In genomic region chr11:3337961-3338360, GRCm38 (mm10) we compare ENCODE assay signal across 9 mouse cellular contexts. TPM values are rescaled to one million over a fixed set of nuclear protein-coding genes. Genes with fewer than 3 reads are reported as not detected.
A peak's percentile ranks its signal among the peaks of the same experiment; 100 is the strongest.
DNase-seq lines count a peak whose midpoint lies in the region; ATAC-seq and TF ChIP-seq lines count a peak whose summit lies in the region.
"Had no signal": no experiment of that assay in that cellular context is flagged by ENCODE, and none has a peak within 500 bp of the region (broad histone marks: within the 10 kb centered on the region; RNA-seq: fewer than 3 reads in every experiment).

No protein-coding gene starts in this region.

- no peak for ATAC-seq in heart, embryonic 13.5 days (ENCODE audit: extremely low read depth, insufficient number of reproducible peaks, low FRiP score, low TSS enrichment)
- ATAC-seq in midbrain, embryonic 14.5 days (ENCODE audit: low FRiP score, low TSS enrichment) = no peak

- no peak for DNase-seq in heart, adult 9 months (ENCODE audit: low spot score in 2 of 2)
- no peak for DNase-seq in hindbrain, embryonic 10.5 days (ENCODE audit: low spot score)
- DNase-seq in midbrain, embryonic 14.5 days = no peak
- DNase-seq in cerebellum, postnatal 25 days = no peak
- DNase-seq in spleen, adult 18-20 months = no peak
- DNase-seq in adrenal gland, postnatal 36 days = no peak

- no peak overlapping the region for H3K4me3 ChIP-seq in heart, embryonic 13.5 days
- no peak overlapping the region for H3K4me3 ChIP-seq in cortical plate, adult 2 months (ENCODE audit: insufficient read depth, low read length)
- H3K4me3 ChIP-seq in hindbrain, embryonic 10.5 days = no peak overlapping the region
- no peak overlapping the region for H3K4me3 ChIP-seq in midbrain, embryonic 14.5 days (replicated peaks; ENCODE audit: low read depth, low read length)

- H3K9ac ChIP-seq in heart, embryonic 13.5 days = peak overlapping the region; percentile 67; the same call in 1 of the 2 replicates
- peak overlapping the region; percentile 25; the same call in 1 of the 2 replicates for H3K9ac ChIP-seq in midbrain, embryonic 14.5 days (replicated peaks; ENCODE audit: low read length)
- H3K9ac ChIP-seq: liver, embryonic 14.5 days had no signal

- H3K27ac ChIP-seq in heart, embryonic 13.5 days (replicated peaks) = peak overlapping the region; percentile 88
- peak overlapping the region; percentile 57; the same call in 1 of the 2 replicates for H3K27ac ChIP-seq in cortical plate, adult 2 months (ENCODE audit: insufficient read depth, low read length)
- H3K27ac ChIP-seq in hindbrain, embryonic 10.5 days = peak overlapping the region; percentile 92
- peak overlapping the region; percentile 68 for H3K27ac ChIP-seq in midbrain, embryonic 14.5 days (replicated peaks; ENCODE audit: low read depth, low read length)
- H3K27ac ChIP-seq: liver, embryonic 14.5 days had no signal

- 53% methylated on average over 5 of the region's 5 CpGs for WGBS in heart, embryonic 13.5 days
- WGBS in hindbrain, embryonic 10.5 days = 46% methylated on average over 5 of the region's 5 CpGs
- 48% methylated on average over 5 of the region's 5 CpGs for WGBS in midbrain, embryonic 14.5 days

- TF ChIP-seq POLR2A in cortical plate, adult 2 months (IDR thresholded peaks at IDR 0.05; ENCODE audit: extremely low read depth, insufficient read depth, low read length) = no peak

- H3K36me3 ChIP-seq in heart, embryonic 13.5 days = peaks cover 35% of the 10 kb centered on the region
- peaks cover 19% of the 10 kb centered on the region for H3K36me3 ChIP-seq in hindbrain, embryonic 10.5 days
- peaks cover 26% of the 10 kb centered on the region; the same call in 1 of the 2 replicates for H3K36me3 ChIP-seq in midbrain, embryonic 14.5 days (ENCODE audit: control insufficient read depth, insufficient read depth, low read length)

- H3K4me1 ChIP-seq in heart, embryonic 13.5 days = peaks cover 42% of the 10 kb centered on the region
- H3K4me1 ChIP-seq in cortical plate, adult 2 months (ENCODE audit: control insufficient read depth, insufficient read depth, low read length) = peaks cover 10% of the 10 kb centered on the region
- peaks cover 38% of the 10 kb centered on the region for H3K4me1 ChIP-seq in hindbrain, embryonic 10.5 days (replicated peaks)
- H3K4me1 ChIP-seq in midbrain, embryonic 14.5 days (ENCODE audit: control insufficient read depth, insufficient read depth, low read length) = 0 out of 2 replicates have a peak, but pooled peaks cover 11% of the 10 kb centered on the region

- H3K9me3 ChIP-seq in heart, embryonic 13.5 days = no peaks in the 10 kb centered on the region
- H3K9me3 ChIP-seq in hindbrain, embryonic 10.5 days = no peaks in the 10 kb centered on the region
- H3K9me3 ChIP-seq in midbrain, embryonic 14.5 days (ENCODE audit: control insufficient read depth, low read length) = no peaks in the 10 kb centered on the region

- H3K27me3 ChIP-seq in heart, embryonic 13.5 days (replicated peaks) = no peaks in the 10 kb centered on the region
- H3K27me3 ChIP-seq in hindbrain, embryonic 10.5 days (ENCODE audit: insufficient read depth, poor library complexity, severe bottlenecking) = 0 out of 2 replicates have a peak, but pooled peaks cover 5% of the 10 kb centered on the region
- H3K27me3 ChIP-seq in midbrain, embryonic 14.5 days (ENCODE audit: control insufficient read depth, insufficient read depth, low read length) = no peaks in the 10 kb centered on the region

- peak overlapping the region; percentile 32; the same call in 1 of the 2 replicates for H3K4me2 ChIP-seq in heart, embryonic 13.5 days
- H3K4me2 ChIP-seq in midbrain, embryonic 14.5 days (ENCODE audit: low read length) = no peak overlapping the region

- no peak for TF ChIP-seq CTCF in cortical plate, adult 2 months (IDR thresholded peaks at IDR 0.05; ENCODE audit: extremely low read depth, insufficient read depth, low read length)

RNA-seq across cellular contexts. Expression of gene Pik3ip1, which starts 7.8 kb away (rescaled TPM):
- 19.0 and 25.9 TPM in 2 replicates for polyA plus RNA-seq in heart, embryonic 13.5 days (2015; fragmentation: Nextera tagmentation; extraction: Ambion mirVana)
- polyA plus RNA-seq in cortical plate, adult 2 months (2012; rRNA removed) = 41.3 and 42.6 TPM in 2 replicates
- polyA plus RNA-seq in hindbrain, embryonic 10.5 days (2016; fragmentation: Nextera tagmentation; extraction: Ambion mirVana) = 9.3 and 9.4 TPM in 2 replicates
- polyA plus RNA-seq in midbrain, embryonic 14.5 days (2014; fragmentation: Nextera tagmentation; extraction: Ambion mirVana) = 20.2 and 21.2 TPM in 2 replicates
- total RNA-seq in adrenal gland, postnatal 36 days (2021) = 10 to 100 TPM in 1 of 2 experiments, 1 to 10 TPM in 1; 8.0 to 12.7 TPM

RNA-seq across cellular contexts. Expression of gene Patz1, which starts 49.3 kb away (rescaled TPM):
- 22.7 and 24.4 TPM in 2 replicates for polyA plus RNA-seq in heart, embryonic 13.5 days (2015; fragmentation: Nextera tagmentation; extraction: Ambion mirVana)
- polyA plus RNA-seq in cortical plate, adult 2 months (2012; rRNA removed) = 29.0 and 30.1 TPM in 2 replicates
- polyA plus RNA-seq in hindbrain, embryonic 10.5 days (2016; fragmentation: Nextera tagmentation; extraction: Ambion mirVana) = 106 and 116 TPM in 2 replicates
- 61.9 and 78.7 TPM in 2 replicates for polyA plus RNA-seq in midbrain, embryonic 14.5 days (2014; fragmentation: Nextera tagmentation; extraction: Ambion mirVana)
- 10 to 100 TPM; 25.5 to 37.1 TPM for total RNA-seq in adrenal gland, postnatal 36 days (2021)
